Mouse (Mus musculus): ENCODE data around the gene Babam2. TPM values are rescaled to one million over a fixed set of nuclear protein-coding genes. Genes with fewer than 3 reads are reported as not detected.

Gene Babam2
- total RNA-seq, 2 experiments from 2014 or later: 44.7 to 46.5 TPM

DNA sequence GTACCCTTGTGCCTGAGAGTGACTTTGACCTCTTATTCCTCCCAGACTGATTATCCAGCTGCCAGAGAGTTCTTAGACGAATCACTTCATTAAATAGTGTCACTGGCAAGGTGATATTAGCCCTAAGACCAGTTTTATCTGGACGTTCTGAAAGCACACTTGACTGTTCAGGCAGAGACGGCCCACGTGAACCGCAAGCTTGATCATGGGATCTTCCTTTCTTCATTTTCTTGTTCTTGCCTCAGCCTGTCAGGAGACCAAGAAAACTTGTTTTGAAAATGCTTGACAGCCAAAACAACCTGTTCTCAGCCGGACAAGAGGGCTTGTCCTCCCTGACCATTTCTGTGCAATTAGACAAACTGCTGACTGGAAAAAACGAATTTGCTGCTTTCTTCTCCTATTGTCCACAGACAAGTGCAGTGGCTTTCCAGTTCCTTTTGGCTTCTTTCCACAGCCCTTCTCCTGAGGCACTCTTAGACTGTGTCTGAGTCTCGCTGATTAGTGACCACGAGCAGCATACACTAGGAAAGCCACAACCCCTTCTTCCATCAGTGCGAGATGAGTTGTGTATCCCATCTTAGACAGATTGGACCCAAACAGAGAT is 372.2 kb downstream of the Babam2 start:
- DNase-seq (ENCODE audit: low spot score in 2 of 2): no peak

DNA sequence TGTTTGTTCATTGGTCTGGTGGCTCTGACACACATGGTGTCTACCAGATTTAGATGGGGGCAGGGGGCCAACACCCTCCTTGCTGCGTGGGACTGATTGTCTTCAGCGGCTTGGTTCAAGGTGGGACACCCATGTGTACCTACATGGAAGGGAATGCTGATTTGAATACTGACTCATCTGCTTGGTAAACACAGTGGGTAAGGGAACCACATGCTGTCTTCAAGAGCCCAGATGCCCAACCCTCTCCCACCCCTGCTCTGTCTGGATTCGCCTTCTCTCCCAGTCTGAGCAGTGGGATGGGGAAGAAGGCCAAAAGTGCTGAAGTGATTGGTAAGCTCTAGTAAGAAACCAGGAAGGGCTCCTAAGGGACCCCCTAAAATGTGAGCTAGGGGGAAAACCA is 373.3 kb downstream of the Babam2 start:
- DNase-seq (ENCODE audit: low spot score in 2 of 2): no peak

DNA sequence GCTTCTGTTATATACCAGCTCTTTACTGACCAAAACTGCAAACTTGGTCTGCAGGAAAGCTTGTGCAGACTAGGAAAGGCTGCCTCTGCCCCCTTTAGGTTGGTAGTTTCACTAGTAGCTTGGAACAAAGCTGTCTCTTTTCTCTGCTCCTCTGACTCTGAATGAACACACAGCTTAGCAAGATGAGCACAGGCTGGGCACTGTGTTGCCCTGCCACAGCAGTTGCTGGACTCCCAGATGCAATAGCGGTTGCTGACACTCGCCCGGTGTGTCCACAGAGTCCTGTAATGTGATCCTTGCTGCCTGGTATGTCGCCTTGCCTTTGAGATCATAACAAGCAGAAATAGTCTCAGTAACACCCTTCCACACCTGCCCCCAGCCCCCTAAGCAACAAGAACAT is 373.8 kb downstream of the Babam2 start:
- no peak for DNase-seq (ENCODE audit: low spot score in 2 of 2)

DNA sequence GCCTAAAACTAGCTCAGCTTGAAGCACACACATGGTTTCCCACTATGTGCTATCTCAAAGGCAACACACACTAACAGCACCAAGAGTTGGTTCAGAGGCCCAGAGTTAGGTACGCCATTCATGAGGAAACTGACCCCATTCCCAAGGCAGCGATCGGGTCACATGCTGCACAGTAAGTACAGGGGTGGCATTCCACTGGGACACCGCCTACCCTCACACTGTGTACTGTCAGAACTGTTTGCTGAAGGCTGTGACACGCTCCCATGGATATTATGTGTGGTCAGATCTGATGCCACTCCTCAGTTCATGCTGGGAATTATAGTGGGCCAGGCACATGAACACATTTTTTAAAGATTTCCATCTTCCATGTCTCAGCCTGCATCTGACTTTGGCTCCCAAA is 374.3 kb downstream of the Babam2 start:
- DNase-seq (ENCODE audit: low spot score in 2 of 2): no peak

- no peak for DNase-seq (ENCODE audit: low spot score in 2 of 2)
These were observed 375.4 kb downstream of the Babam2 start for GRCm38 (mm10) chr5:32072877-32073276.

- no peak for DNase-seq (ENCODE audit: low spot score in 2 of 2)
These were observed 376.6 kb downstream of the Babam2 start for GRCm38 (mm10) chr5:32074053-32074452.

DNA sequence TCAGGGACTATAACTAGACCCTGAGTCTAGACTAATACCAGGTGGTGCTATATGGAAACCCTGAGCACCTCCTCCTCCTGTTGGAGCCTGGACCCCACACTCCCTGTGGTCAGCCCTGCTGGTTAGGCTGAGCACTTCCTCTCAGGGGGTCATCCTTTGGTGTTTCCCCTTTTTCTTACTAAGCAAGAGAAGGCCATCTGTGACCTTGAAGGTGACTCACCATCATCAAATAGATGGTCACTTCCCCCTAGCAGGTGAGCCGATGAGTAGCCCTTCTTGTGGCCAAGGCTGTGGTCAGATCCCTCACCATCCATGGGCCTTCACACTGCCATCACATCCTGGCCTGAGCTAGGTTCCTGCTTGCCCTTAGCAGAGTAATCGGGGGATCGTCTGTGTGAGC is 379.7 kb downstream of the Babam2 start:
- DNase-seq (ENCODE audit: low spot score in 2 of 2): no peak

- DNase-seq (ENCODE audit: low spot score in 2 of 2): no peak
These were observed 381.5 kb downstream of the Babam2 start for GRCm38 (mm10) chr5:32078986-32079385.

DNA sequence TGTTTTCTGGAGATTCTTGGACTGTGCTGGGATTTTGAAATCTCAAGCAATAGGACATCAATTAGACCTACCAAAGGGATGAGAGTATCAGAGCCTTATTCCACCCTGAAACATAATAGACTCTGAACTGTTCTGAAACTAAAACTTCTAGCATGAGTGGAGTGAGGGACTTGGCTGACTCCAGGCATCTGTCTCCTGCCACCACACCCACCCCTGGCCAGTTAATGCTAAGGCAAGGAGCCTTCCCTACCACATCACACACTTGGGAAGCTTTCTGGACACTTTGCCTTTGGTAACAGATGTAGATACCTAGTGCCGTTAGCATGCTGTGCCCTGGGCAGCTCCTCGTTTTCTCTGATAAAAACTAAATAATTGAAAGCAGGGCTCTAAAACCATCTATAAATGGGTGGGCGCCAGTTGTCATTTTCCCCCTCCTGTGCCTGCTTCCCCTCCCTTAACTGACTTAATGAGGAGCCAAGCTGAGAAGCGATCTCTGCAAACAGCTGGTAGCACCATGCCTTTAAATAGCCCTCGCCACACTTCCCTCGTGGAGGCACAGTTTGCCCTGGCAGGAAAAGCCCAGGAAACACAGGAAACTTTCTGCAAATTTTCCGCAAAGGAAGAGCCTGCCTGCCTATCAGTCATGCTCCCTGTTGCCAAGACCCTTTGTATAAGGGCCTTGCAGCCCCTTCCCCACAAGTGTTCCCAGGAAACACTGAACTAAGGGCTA is 383.2 kb downstream of the Babam2 start:
- DNase-seq (ENCODE audit: low spot score in 2 of 2): peak in 1 of 2 experiments; percentile 34

GRCm38 (mm10) chr5:32084401-32084804 is 386.9 kb downstream of the Babam2 start:
- DNase-seq (ENCODE audit: low spot score in 2 of 2): no peak

DNA sequence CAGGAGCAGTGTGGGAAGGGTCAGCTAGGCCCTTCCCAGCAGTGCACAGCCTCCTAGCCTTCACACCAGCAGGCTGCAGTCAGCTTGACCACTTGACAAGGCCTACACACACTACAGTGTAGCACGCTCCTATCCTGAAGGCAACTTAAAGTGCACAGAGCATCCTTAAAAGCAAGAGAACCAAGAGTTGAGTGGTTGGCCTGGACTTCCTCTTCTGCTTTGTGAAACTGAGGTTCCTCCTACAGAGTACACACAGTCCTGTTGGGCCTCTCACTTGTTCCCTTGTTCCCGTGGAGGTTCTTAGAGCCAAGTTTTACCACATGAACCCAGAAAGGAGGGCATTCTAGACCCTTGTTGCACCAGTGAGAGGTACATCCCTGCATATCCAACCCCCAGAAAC is 388.1 kb downstream of the Babam2 start:
- DNase-seq (ENCODE audit: low spot score in 2 of 2): no peak

DNA sequence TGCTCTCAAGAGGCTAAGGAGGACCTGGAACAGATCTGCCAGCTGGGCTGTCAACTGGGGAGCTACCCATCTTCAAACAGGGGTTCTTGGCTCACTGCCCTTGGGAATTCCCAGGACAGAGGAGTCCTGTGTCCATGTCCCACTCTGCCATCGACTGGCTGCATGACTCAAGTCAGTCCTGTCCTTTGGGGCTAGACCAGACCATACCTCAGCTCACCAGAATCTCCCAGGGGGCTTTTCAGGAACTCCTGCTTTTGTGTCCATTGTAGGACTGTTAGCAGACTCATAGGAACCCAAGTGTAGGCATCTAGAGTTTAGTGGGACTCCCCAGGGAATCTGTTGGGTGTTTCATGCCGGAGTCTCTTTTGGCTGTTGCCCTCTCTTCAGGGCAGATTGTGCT is 388.5 kb downstream of the Babam2 start:
- DNase-seq (ENCODE audit: low spot score in 2 of 2): no peak

GRCm38 (mm10) chr5:32086526-32087090 is 389.1 kb downstream of the Babam2 start:
- DNase-seq (ENCODE audit: low spot score in 2 of 2): no peak

GRCm38 (mm10) chr5:32089481-32089880 is 392.0 kb downstream of the Babam2 start:
- no peak for DNase-seq (ENCODE audit: low spot score in 2 of 2)

DNA sequence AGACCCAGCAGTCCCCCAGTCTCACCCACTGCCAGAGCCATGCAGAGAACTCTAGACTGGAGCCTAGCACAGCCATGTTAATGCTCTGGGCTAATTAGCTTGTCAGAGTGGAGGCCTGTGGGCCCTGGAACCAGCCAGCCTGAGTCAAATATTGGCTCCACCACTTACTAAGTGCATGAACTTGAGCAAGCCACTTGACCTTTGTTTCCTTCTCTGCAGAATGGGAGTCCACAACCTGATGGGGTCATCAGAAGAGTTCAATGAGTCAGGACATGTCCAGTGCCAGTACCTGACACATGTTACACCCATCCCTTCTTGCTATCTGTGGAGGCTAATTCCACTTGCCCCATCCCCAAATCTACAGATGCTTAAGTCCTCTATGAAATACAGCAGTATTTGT is 394.8 kb downstream of the Babam2 start:
- no peak for DNase-seq (ENCODE audit: low spot score in 2 of 2)

DNA sequence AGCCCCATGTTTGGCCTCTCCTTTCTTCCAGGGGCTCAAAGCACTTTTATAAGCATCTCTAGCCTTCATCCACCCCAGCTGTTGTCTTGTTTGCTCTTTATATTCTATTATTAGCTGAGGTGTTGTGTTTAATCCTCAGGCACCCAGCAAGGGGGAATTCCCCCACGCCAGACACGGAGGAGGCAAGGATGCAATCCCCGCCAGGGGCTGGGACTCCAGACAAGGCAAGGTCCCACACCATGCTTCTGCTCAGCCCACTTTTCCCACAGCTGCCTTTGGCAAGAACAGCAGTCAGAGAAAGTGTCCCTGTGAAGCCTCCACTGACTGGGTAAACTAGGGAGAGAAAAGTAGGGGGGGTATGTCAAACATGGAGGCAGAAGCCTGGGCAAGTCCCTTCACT is 401.2 kb downstream of the Babam2 start:
- no peak for DNase-seq (ENCODE audit: low spot score in 2 of 2)

GRCm38 (mm10) chr5:32102484-32102883 is 405.0 kb downstream of the Babam2 start:
- DNase-seq (ENCODE audit: low spot score in 2 of 2): no peak

GRCm38 (mm10) chr5:32102971-32103431 is 405.5 kb downstream of the Babam2 start:
- no peak for DNase-seq (ENCODE audit: low spot score in 2 of 2)

DNA sequence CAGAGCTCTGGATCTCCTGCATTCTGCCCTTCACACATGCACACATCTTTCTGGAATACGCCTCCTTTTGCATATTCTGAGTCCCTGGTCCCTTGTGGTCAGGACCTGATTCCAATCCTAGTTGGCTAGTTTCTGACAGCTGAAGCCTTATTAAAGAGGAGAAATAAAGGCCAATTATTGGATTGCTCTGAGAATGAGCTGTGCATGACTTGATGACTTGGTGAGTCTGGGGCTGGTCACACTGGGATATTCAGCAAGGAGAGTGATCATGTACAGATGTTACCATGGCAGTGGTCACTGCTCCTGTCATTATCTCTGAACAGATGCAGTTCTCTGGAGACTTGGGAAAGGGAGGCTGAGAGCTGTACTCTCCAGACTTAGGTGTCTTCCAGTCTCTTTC is 406.1 kb downstream of the Babam2 start:
- DNase-seq (ENCODE audit: low spot score in 2 of 2): no peak

- DNase-seq (ENCODE audit: low spot score in 2 of 2): no peak
These were observed 406.9 kb downstream of the Babam2 start for GRCm38 (mm10) chr5:32104119-32104990.

GRCm38 (mm10) chr5:32106473-32107140 is 409.1 kb downstream of the Babam2 start:
- DNase-seq (ENCODE audit: low spot score in 2 of 2): no peak
